Mouse (Mus musculus) Patski (cell line): Measurements from ENCODE around the gene Rbfox1. TPM values are rescaled to one million over a fixed set of nuclear protein-coding genes. Genes with fewer than 3 reads are reported as not detected.

Experiments
- ATAC-seq: fragments of 100-300 bp; one replicate; pipeline ENCODE4 v1.8.0; 2021
- CTCF ChIA-PET: fragments of 350-600 bp; sonication (Branson Sonifier 250); formaldehyde crosslinking; loops from one replicate; lab custom pipeline; 2022; ENCODE audit warnings: inconsistent platforms; lab: Charles Lee
- POLR2A ChIA-PET: fragments of 350-600 bp; sonication (Branson Sonifier 250); formaldehyde crosslinking; loops from one replicate; lab custom pipeline; 2022; ENCODE audit warnings: antibody characterized with exemption, inconsistent platforms; lab: Charles Lee
- DNase-seq: peaks from one replicate; pipeline ENCODE4 v3.0.0-alpha.2; 2011; ENCODE audit warnings: low read depth, low spot score
- H3K27me3 ChIP-seq: fragments of 371-371 bp; one replicate; pipeline ENCODE4 v1.5.1; 2021
- CTCF ChIP-seq: fragments of 100-300 bp; IDR thresholded peaks from one replicate; pipeline ENCODE4 v1.5.1; 2021
- in situ Hi-C: fragments of 300-500 bp; cut with MboI; formaldehyde crosslinking; loops from 3 replicates; pipeline ENCODE4 v1.11.1; 2018; ENCODE audit warnings: low pct_unique_long_range_greater_than_20kb, mixed read lengths
- polyA plus RNA-seq: library from polyadenylated mRNA; unstranded; gene quantifications from one replicate; pipeline ENCODE4 v1.2.3, GENCODE M21; 2021

The Rbfox1 gene
- polyA plus RNA-seq, 1 experiment from 2014 or later, result not detected

- ATAC-seq (no peak), DNase-seq (no peak)
- no peak for TF ChIP-seq CTCF
- ChIA-PET POLR2A (interaction anchor here (0.5 kb wide), 1 partner anchor 981 kb away, joined by 3 read pairs; no protein-coding TSS in a partner anchor), CTCF (no interaction called here)
- in situ Hi-C loops, result loop anchor here (5.0 to 10.0 kb wide), 2 partner anchors 43 to 120 kb away; no protein-coding TSS in a partner anchor
- no peaks in the 10 kb centered on the region for H3K27me3 ChIP-seq
Observed at GRCm38 (mm10) chr16:6844659-6845058, 959.5 kb downstream of the Rbfox1 start.

- DNase-seq, result no peak
- CTCF ChIA-PET, result no interaction called here
- POLR2A ChIA-PET, result no interaction called here
- in situ Hi-C loops, result no loop called here
- TF ChIP-seq CTCF, result no peak
- no peaks in the 10 kb centered on the region for H3K27me3 ChIP-seq
- ATAC-seq, result no peak
Observed at GRCm38 (mm10) chr16:6851393-6851792, 966.2 kb downstream of the Rbfox1 start.

GRCm38 (mm10) chr16:6853796-6854195, 968.6 kb downstream of the Rbfox1 start:
- ChIA-PET POLR2A (no interaction called here), CTCF (no interaction called here)
- H3K27me3 ChIP-seq, result no peaks in the 10 kb centered on the region
- DNase-seq (no peak), ATAC-seq (no peak)
- in situ Hi-C loops, result no loop called here
- no peak for TF ChIP-seq CTCF

- no peak for TF ChIP-seq CTCF
- CTCF ChIA-PET, result no interaction called here
- DNase-seq (no peak), ATAC-seq (no peak)
- in situ Hi-C loops, result no loop called here
- POLR2A ChIA-PET, result no interaction called here
- H3K27me3 ChIP-seq, result no peaks in the 10 kb centered on the region
Observed at GRCm38 (mm10) chr16:6861656-6862055, 976.5 kb downstream of the Rbfox1 start.

GRCm38 (mm10) chr16:6882683-6883430, 997.7 kb downstream of the Rbfox1 start:
- TF ChIP-seq CTCF, result no peak
- ChIA-PET CTCF (no interaction called here), POLR2A (no interaction called here)
- ATAC-seq (no peak), DNase-seq (no peak)
- in situ Hi-C loops, result no loop called here
- H3K27me3 ChIP-seq, result no peaks in the 10 kb centered on the region

- no peak for TF ChIP-seq CTCF
- ATAC-seq (no peak), DNase-seq (no peak)
- CTCF ChIA-PET, result no interaction called here
- POLR2A ChIA-PET, result no interaction called here
- no peaks in the 10 kb centered on the region for H3K27me3 ChIP-seq
- in situ Hi-C loops, result no loop called here
Observed at GRCm38 (mm10) chr16:6883798-6884197, 998.6 kb downstream of the Rbfox1 start.

GRCm38 (mm10) chr16:6885617-6886016, 1000.5 kb downstream of the Rbfox1 start:
- in situ Hi-C loops, result loop anchor here (5.0 kb wide), 1 partner anchor 43 kb away; no protein-coding TSS in a partner anchor
- no peaks in the 10 kb centered on the region for H3K27me3 ChIP-seq
- DNase-seq, result no peak
- CTCF ChIA-PET, result no interaction called here
- no peak for ATAC-seq
- no peak for TF ChIP-seq CTCF
- POLR2A ChIA-PET, result interaction anchor here (0.6 kb wide), 1 partner anchor 105 kb away, joined by 4 read pairs; no protein-coding TSS in a partner anchor

- DNase-seq, result peak; percentile 75
- no peak for TF ChIP-seq CTCF
- in situ Hi-C loops, result loop anchor here (5.0 kb wide), 1 partner anchor 47 kb away; no protein-coding TSS in a partner anchor
- ChIA-PET CTCF (no interaction called here), POLR2A (interaction anchor here (0.5 kb wide), 1 partner anchor 24 kb away, joined by 3 read pairs; no protein-coding TSS in a partner anchor)
- H3K27me3 ChIP-seq, result no peaks in the 10 kb centered on the region
- peak; percentile 90 for ATAC-seq
Observed at GRCm38 (mm10) chr16:6889221-6889620, 1004.1 kb downstream of the Rbfox1 start.

- ChIA-PET POLR2A (no interaction called here), CTCF (no interaction called here)
- ATAC-seq (peak; percentile 74), DNase-seq (no peak)
- in situ Hi-C loops, result no loop called here
- no peaks in the 10 kb centered on the region for H3K27me3 ChIP-seq
- TF ChIP-seq CTCF, result no peak
Observed at GRCm38 (mm10) chr16:6897734-6898133, 1012.6 kb downstream of the Rbfox1 start.

- TF ChIP-seq CTCF, result no peak
- in situ Hi-C loops, result loop anchor here (5.0 kb wide), 1 partner anchor 62 kb away; no protein-coding TSS in a partner anchor
- POLR2A ChIA-PET, result interaction anchor here (0.6 kb wide), 1 partner anchor 96 kb away, joined by 3 read pairs; no protein-coding TSS in a partner anchor
Observed at GRCm38 (mm10) chr16:6900006-6900405, 1014.9 kb downstream of the Rbfox1 start.

GRCm38 (mm10) chr16:6904984-6905383, 1019.8 kb downstream of the Rbfox1 start:
- in situ Hi-C loops, result loop anchor here (5.0 kb wide), 1 partner anchor 57 kb away; no protein-coding TSS in a partner anchor
- H3K27me3 ChIP-seq, result no peaks in the 10 kb centered on the region
- ATAC-seq, result peak; percentile 91
- DNase-seq, result no peak
- ChIA-PET CTCF (no interaction called here), POLR2A (no interaction called here)
- TF ChIP-seq CTCF, result no peak

More at GRCm38 (mm10) chr16:6900006-6900405, 1014.9 kb downstream of the Rbfox1 start:
- no peaks in the 10 kb centered on the region for H3K27me3 ChIP-seq
- DNase-seq (no peak), ATAC-seq (peak; percentile 32)
- CTCF ChIA-PET, result no interaction called here
